Mouse (Mus musculus) layer of hippocampus, postnatal 14 days (tissue): ENCODE results near the gene Tmem161b. TPM values are rescaled to one million over a fixed set of nuclear protein-coding genes. Genes with fewer than 3 reads are reported as not detected.
"Not testable (repeated sequence)": the region's sequence is repeated elsewhere in the genome, so short reads cannot be mapped to it uniquely, and the experiment has no call there.

Experiments
- DNase-seq, 2 experiments: peaks; one replicate each; pipeline ENCODE4 v3.0.0; 2021 to 2022; ENCODE audit warnings: low spot score in 2 of 2, mixed read lengths in 1 of 2
- long read RNA-seq, 2 experiments: library from polyadenylated mRNA; stranded (forward); transcript quantifications; one replicate each; pipeline ENCODE4 v2.0.0; 2021
- total RNA-seq, 2 experiments: library from RNA; stranded (reverse); gene quantifications; 2 replicates each; pipeline ENCODE4 v1.2.3; 2021

Gene Tmem161b
- total RNA-seq: 10 to 100 TPM; 30.2 to 32.3 TPM
- long read RNA-seq, experiment 1, transcript Tmem161b-201 (12 exons, 2,857 nt): major isoform, 9 of 19 reads
- long read RNA-seq, experiment 1, partial matches to known transcripts: 0 of 19 reads
- long read RNA-seq, experiment 1, other reads (novel, unspliced or antisense): 8 of 19 reads
- long read RNA-seq, experiment 2, transcript Tmem161b-201 (12 exons, 2,857 nt): major isoform, 9 of 19 reads
- long read RNA-seq, experiment 2, partial matches to known transcripts: 2 of 19 reads
- long read RNA-seq, experiment 2, other reads (novel, unspliced or antisense): 5 of 19 reads

- peak; percentile 82 to 91 for DNase-seq
Measured at GRCm38 (mm10) chr13:84221820-84222681, at the start of gene Tmem161b. Gene Tmem161b (plus strand): TSS chr13:84222296.

- DNase-seq: not testable (repeated sequence)
Measured at GRCm38 (mm10) chr13:84185835-84186234, 36.3 kb upstream of the Tmem161b start.

- DNase-seq: no peak
Measured at GRCm38 (mm10) chr13:84192723-84193122, 29.4 kb upstream of the Tmem161b start.

DNA sequence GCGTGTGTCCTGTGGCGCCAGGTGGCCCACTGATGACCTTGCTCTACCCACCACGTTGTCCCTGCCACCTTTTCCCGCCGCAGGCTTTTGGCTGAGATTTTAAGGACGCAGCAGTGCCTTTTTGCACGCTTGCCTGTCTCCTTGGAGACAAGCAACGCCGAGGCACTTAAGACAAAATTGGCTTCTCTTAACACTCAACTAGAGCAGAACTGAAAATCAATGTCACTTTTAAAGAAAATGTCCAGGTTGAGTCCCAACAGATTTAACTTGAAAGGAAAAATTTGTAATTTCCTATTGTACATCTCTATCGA lies 541 bp downstream of the Tmem161b start:
- DNase-seq: no peak

DNA sequence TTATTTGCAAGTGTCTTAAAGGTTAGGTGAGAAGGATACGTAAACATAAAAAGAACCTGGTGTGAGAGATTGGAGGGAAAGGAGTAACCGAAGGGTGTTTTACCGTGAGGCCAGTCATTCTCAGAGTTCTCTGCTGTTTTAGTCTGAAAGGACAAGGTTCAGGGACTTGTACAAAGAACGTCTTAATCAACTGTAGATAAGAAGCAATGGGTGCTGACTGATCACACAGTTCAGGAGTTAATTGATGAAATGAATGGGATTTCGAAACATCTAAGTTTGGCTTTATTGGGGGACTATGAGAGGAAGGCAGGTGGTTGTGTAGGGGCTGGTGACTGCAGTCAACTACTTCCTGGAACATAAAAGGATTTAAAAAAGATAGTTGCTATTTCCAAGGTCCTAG lies 922 bp downstream of the Tmem161b start:
- no peak for DNase-seq

GRCm38 (mm10) chr13:84234019-84234418 lies 11.9 kb downstream of the Tmem161b start:
- no peak for DNase-seq

DNA sequence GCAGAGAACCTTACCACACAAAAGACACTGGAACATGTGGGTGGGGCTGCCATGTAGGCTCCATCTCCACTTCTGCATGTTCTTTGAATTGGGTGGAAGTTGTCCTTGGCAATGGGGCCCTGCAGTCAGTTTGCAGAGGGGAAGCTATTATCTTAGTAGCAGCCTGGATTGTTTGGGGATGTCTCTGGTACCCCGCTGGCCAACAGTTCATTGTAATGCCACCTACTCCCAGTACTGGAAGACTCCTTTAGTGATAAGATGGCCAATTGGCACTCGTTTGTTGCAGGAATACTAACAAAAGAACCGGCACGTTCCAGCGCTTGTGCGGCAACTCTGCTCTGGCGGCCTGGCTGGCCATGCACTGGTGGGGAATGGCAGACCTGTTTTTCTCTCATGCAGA lies 14.7 kb downstream of the Tmem161b start:
- no peak for DNase-seq

DNA sequence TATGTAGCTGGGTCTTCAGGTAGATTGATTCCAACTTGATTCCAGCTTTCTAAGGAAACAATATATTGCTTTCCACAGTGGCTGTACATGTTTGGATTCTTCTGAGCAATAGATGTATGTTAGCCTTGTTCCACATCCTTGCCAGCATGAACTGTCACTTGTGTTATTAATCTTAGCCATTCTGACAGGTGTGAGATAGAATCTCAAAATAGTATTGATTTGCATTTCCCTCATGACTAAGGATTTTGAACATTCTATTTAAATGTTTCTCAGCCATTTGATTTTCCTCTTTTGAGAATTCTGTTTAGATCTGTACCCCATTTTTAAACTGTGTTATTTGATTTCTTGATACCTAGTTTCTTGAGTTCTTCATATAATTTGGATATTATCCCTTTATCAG lies 16.1 kb downstream of the Tmem161b start:
- DNase-seq: no peak

DNA sequence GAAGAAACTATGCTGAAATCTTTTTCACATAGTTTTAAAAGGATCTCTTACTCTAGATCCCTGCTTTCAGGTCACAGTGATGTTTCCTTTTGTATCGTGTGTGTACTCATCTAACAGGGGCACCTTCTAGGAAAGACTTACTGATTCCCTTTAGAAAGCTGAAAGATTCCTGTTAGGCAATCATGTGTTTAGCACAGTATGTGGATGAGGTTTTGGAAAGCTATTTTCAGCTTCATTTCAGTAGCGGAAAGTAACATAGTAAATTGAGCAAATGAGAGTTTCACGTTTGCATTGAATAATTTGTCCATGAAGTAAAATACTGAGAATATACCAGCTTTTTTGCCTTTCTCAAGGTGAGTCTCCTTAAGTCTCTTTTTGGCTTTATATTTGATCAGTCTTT lies 26.0 kb downstream of the Tmem161b start:
- DNase-seq: no peak

- no peak for DNase-seq
Measured at GRCm38 (mm10) chr13:84251295-84251694, 29.2 kb downstream of the Tmem161b start.

DNA sequence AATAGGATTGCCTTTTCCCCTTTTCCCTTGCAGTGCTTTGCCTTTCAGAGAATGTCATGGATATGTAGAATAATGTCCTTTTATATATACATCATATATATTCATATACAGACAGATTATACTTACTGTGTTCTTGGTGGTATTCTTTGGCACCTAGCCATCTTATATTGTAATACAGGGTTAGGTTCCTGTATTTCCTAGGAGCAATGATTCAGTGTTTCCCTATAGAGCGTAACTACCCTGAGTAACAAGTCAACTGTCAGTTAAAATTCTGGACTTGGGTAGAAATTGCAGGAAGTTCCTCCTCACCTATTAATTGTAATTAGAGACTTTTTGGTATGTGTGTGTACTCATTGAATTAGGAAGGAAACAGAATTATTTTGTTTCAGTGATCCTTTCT lies 33.0 kb downstream of the Tmem161b start:
- no peak for DNase-seq

- not testable (repeated sequence) for DNase-seq
Measured at GRCm38 (mm10) chr13:84264418-84264817, 42.3 kb downstream of the Tmem161b start.

GRCm38 (mm10) chr13:84276246-84276645 lies 54.1 kb downstream of the Tmem161b start:
- no peak for DNase-seq

GRCm38 (mm10) chr13:84280352-84280751 lies 58.3 kb downstream of the Tmem161b start:
- DNase-seq: no peak

DNA sequence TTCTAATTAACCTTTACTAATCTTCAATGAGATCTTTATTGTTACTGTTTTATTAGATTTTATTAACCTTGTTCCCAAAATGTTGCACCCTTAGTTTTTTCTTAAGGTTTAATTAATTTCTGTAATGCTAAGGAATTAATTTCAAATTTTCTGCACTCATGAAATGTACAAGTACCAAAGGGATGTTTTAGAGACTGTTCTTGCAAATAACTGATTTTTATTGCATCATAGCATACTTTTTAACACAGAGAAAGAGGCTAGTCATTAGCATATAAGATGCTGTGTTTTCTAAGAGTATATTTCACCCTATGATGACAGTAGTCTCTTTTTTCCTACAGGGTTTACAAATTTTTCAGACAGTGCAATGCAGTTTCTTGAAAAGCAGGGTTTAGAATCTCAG lies 60.9 kb downstream of the Tmem161b start:
- DNase-seq: no peak

- no peak for DNase-seq
Measured at GRCm38 (mm10) chr13:84284764-84285558, 62.9 kb downstream of the Tmem161b start.

- no peak for DNase-seq
Measured at GRCm38 (mm10) chr13:84285559-84285945, 63.5 kb downstream of the Tmem161b start.

DNA sequence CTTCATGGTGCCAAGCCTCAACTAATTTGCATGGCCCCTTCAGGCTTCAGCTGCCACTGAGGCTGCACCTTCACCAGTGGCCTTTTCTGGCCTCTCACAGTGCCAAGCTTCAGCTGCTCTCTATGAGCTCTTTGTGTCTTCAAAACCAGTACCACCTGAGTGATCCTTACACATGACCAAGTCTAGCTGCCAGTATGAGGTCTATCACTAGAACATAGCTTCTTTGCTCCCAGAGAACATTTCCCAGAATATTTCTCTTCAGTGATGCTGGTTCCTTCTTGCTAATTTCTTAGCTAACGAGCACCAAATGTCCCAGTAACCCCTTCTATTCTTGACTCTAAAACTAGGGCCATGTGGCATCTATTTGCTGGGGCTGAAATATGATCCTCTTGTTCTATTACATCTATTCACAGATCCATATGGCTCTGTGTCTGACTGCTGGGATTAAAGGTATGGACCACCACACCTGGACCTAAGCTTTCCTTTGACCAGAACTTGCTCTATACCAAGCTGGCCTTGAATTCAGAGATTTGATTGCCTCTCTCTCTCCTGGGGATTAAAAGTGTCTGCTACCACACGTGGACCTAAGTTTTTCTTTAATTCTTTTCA lies 77.5 kb downstream of the Tmem161b start:
- DNase-seq: no peak

DNA sequence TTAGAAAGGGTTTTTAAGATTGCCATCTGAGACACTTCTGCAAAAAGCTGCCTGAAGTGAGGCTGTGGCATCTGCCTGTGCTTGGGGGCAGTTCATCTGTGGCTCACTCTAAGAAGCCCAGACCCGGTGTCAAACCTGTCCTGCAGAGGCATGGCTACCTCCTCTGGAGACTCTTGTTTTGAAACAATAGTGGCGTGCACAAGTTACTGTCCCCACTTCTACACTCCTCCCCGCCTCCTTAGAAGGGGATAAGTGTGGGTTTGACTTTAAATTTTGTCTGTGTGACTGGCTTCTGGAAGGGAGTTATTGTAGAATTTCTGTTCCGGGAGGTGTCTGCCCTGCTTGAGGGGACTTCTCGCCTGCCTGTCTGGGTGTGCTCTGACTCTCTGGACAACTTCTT lies 121.2 kb downstream of the Tmem161b start:
- peak in 1 of 2 experiments; percentile 32 for DNase-seq

GRCm38 (mm10) chr13:84343691-84344495 lies 121.8 kb downstream of the Tmem161b start:
- DNase-seq: peak in 1 of 2 experiments; percentile 56
